Mouse (Mus musculus) fibroblast of lung, adult 2 months (primary cell): Measurements from ENCODE around the gene Gins1.
A peak's percentile ranks its signal among the peaks of the same experiment; 100 is the strongest.
"Not testable (repeated sequence)": the region's sequence is repeated elsewhere in the genome, so short reads cannot be mapped to it uniquely, and the experiment has no call there.

Experiments used
- DNase-seq: peaks from one replicate; pipeline ENCODE4 v3.0.0-alpha.2; 2011; ENCODE audit warnings: low read depth

Gins1 gene

DNA sequence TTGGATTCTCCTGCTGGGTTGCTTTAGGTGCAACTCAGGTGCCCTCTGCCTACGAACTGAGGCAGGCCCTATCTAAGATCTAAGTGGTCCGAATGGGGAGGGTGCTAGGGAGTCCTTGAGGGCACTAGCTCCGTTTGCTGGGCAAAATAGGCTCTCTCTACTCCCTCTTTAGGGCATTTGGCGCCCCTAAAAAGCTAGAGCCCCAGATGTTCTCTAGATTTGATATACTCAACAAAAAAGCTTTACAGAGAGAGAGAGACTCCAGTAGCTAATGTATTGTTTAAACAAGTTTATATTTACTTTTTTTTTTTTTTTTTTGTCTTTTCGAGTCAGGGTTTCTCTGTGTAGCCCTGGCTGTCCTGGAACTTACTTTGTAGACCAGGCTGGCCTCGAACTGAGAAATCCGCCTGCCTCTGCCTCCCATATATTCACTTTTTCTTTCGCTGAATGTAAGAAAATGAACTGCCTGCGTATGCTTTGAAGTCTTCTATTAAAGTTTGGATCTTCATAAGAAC, at the start of gene Gins1:
TSS of gene Gins1 (plus strand) at position 465 of the 515 bp plus-strand sequence.
- DNase-seq: no peak

DNA sequence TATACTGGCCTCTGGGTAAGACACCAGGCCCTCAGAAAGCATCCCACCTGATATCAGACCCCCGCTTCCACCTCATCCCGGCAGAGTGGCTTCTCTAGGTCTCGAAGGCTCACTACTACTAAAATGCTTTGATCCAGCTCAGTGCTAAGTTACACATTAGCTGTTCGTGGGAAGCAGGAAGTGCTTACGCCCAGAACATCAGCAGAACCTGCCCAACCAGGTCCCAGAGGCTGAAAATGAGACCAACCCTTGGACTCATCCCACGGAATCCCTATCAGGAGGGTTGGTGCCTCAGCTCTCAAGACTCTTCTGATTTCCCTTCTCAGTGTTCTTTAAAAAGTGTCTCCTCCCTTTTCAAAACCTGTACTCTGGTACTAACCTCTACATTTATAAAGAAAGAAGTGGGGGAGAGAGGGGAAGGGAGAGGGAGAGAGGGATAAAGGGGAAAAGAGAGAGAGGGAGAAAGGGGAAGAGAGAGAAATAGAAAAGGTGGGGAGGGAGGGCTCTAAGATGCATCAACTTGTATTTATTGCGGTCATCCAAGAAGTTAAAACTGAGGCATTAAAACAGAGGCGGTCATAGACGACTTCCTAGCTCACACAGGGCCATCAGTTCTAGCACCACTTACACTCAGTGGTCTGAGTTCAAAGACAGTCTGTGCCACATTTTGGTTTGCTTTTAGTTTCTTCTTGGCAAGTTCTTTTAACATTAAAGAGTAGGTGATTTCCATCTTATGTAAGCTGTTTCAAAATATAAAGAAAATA, 46.3 kb upstream of the Gins1 start:
- DNase-seq: no peak

DNA sequence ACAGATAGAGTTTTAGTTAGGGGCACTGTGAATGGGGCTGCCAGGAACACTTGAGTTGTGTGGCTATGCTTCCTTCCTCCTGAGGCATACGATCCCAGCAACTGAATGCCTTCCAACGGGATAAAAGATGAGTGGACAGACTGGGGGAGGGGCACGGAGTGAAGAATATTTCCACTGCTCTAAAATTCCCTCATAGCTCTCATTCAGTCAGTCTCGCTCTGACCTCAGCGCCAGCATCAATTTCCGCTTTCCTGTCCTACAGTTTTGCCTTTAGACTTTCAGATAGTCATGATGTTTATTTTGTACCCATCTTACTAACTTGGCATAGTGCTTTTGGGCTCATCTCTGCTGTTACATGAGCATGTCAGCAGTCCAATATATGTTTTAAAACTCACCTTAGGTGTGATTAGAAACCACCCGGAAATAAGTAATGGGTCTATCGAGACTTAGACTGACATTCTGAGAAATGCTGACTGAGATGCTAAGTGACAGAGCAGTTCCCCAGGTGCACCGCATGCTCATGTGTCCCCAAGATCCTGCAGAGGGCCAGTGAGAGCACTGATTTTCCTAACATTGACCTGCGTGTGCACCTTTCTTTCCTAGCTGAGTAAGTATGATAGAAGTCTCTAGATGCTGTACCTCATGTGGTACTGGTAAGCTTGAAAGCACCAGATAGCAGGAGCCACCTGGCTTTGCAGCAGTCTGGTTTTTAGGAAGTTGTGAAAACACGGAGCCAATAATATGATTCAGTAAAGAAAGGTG, 45.3 kb upstream of the Gins1 start:
- no peak for DNase-seq

GRCm38 (mm10) chr2:150861128-150861527, 44.1 kb upstream of the Gins1 start:
- DNase-seq: no peak

GRCm38 (mm10) chr2:150867021-150867420, 38.2 kb upstream of the Gins1 start:
- DNase-seq: no peak

DNA sequence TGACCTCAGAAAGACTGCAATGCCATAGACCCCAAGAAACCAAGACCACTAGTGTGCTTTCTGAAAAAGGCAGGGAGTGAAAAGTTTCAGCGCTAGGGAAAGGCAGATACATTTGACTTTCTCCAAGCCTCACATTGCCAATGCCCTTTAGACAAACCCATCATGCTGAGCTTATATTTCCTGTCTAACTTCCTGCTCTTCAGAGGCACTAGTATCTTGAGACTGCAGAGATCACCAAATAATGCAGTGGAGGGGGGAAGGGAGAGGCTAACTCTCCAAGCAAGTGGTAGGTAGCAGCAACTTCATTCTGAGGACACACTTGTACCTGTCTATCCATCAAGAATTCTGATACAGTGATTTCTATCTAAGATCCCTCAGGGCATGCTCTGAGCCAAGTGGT, 35.8 kb upstream of the Gins1 start:
- no peak for DNase-seq

DNA sequence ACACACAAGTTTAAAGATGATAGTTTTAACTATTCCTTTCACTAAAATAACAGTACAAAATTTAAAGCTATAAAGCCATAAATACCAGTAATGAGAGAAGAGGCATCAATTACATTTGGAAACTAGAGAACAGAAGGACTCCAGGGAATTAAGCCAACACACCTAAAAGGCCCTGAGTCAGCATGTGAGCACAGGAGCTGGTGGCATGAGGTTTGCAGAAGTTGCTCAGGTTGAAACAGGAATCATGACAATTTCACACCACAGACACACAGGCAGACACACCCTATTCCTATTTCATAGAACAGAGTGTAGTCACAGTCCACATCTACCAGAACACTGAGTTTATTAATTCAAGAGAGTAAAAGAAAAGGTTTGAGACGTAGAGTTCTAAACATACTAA, 30.7 kb upstream of the Gins1 start:
- DNase-seq: no peak

GRCm38 (mm10) chr2:150875226-150875625, 30.0 kb upstream of the Gins1 start:
- no peak for DNase-seq

DNA sequence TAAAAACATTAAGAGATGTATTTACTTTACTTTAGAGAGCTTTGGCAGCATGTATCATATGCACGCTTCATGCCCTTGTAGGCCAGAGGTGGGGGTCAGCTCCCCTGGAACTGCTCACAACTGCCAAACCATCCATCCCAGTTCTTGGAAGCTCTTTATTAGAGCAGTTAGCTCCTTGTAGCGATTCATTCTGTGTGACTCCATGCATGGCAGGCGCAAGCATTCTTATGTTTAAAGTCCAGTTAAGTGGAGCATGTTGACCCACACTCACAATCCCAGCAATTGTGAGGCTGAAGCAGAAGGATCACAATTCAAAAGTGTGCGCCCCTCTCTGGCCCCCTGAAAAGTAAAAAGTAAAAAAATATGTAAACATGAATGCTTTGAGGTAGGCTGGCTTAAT, 27.6 kb upstream of the Gins1 start:
- DNase-seq: no peak

GRCm38 (mm10) chr2:150884075-150884778, 21.0 kb upstream of the Gins1 start:
- DNase-seq: no peak

GRCm38 (mm10) chr2:150884779-150885110, 20.5 kb upstream of the Gins1 start:
- no peak for DNase-seq

DNA sequence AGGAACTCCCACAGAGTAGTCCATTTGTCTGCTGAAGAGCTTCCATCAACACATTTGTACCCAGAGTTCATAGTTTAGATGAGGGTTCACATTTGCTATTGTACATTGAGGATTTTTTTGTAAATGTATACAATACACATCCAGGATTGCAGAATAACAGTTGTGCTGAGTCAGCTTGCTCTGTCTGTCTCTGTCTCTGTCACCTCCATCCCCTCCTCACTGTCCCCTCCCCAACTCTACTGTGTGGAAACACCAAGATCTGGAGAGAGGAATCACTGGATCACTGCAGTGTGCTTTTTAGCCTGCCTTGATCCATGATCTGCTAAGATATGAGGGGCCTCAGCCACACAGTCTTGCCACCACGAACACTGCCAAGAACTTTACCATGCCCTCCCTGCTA, 19.4 kb upstream of the Gins1 start:
- DNase-seq: no peak

GRCm38 (mm10) chr2:150886315-150886714, 18.9 kb upstream of the Gins1 start:
- no peak for DNase-seq

DNA sequence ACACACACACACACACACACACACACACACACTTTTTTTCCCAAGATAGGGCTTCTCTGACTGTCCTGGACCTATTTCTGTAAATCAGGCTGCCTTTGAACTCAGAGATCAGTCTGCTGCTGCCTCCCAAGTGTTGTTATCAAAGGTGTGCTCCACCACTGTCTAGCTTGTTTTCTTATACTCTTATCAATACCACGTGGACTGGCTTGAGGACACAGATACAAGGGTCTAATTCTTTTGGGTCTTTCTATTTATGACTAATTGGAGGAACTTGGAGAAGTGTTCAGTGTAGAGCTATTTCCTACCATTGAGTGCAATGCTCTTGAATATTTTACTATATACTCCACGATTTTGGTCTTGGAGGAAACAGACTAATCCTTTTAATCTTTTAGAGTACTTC, 17.8 kb upstream of the Gins1 start:
- DNase-seq: no peak

- DNase-seq: no peak
These were observed 10.5 kb upstream of the Gins1 start for GRCm38 (mm10) chr2:150894617-150895267.

GRCm38 (mm10) chr2:150895691-150896252, 9.4 kb upstream of the Gins1 start:
- no peak for DNase-seq

DNA sequence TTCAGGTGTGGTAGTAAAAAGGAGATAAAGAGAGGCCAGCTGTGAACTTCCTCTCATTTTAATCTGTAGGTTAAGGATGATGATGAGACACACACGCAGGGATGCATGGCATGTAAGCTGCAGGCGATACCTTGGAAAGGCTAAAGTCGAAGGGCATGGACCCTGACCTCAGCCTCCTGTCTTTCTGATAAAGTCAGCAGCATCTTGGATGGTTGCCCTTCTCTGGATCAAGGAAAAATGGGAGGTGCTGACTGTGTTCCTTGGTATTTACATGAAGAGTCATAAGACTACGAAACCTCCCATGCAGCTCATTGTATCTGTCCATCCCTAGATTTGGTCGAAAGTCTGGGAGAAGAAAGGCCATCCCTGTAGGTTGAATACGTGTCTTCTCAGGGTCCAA, 4.9 kb upstream of the Gins1 start:
- DNase-seq: no peak

DNA sequence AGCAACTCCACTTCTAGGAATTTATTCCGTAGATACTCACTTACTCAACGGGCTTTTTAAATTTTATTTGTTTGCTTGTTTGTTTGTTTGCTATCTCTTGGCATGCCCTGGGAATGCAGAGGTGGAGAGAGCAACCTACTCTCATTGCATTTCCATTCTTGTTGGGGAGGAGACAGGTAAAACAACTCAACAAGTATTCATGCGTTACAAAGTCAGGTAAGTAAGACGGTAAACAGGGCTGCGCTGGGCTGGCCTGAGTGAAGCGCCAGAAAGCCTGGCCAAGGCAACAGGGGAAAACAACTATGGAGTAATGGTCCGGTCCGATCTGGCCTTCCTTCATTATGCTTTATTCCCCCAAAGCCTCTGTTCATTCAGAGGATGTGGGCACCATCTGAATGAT, 2.9 kb upstream of the Gins1 start:
- DNase-seq: no peak

DNA sequence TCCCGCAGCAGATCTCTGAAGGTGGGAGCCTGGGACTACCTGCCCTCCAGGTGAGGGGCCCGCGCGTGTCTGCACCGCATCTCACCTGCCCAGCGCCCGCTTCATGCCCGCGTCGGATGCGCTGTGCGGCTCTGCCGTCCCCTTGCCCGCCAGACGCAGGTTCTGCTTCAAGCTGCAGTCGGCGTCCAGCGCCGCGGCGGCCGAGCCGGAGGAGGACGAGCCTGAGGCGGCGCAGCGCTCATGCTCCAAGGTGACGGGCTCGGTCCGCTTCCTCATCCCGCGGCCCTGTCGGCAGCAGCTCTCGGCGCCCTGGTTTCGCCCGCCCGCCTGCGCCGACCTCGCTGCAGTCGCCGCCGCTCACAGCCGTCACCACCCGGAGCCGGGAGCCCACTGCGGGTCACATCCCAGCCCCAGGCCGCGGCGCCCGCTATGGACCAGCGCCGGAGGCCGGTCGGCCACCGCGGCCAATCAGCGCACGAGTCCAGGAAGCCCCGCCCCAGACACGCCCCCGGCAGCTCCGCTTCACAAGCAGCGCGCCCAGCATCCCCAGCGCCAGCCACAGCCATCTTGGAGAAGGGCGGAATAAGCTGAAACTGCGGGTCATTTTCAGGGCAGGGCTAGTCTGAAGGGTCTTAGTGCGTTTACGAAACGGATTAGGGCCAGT, 796 bp upstream of the Gins1 start, which contains the start of gene Abhd12:
TSS of gene Abhd12 (minus strand) at position 470 of the 664 bp plus-strand sequence.
- DNase-seq: peak; percentile 84

DNA sequence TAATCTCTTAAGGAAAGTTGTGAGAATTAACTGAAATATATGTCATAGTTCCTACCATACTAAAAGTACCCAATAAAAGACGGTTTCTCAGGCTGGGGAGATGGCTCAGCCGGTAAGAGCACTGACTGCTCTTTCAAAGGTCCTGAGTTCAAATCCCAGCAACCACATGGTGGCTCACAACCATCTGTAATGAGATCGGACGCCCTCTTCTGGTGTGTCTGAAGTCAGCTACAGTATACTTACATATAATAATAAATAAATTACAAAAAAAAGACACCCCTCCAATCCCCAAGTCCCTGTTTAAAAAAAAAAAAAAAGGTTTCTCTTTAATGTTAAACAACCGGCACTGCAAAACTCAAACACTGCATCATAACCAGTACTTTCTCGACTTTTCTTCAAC, 3.7 kb downstream of the Gins1 start:
- not testable (repeated sequence) for DNase-seq

- peak; percentile 82 for DNase-seq
These were observed 4.3 kb downstream of the Gins1 start for GRCm38 (mm10) chr2:150909429-150910039.
